Mouse (Mus musculus) limb, embryonic 11.5 days (tissue): ENCODE measurements at regions not wholly inside any gene's neighbourhood (a gene's known extent, or its start where the extent isn't known, plus 50 kb on each side); places are given as distances from the start of the nearest gene placed in this dataset.

Source experiments
- ATAC-seq: fragments of 200-750 bp; cut with Nextera tagmentation; 2 replicates; pipeline ENCODE4 v1.8.0; 2017; ENCODE audit warnings: low read depth; ENCODE audit not compliant: insufficient number of reproducible peaks, low FRiP score, low TSS enrichment
- DNase-seq: peaks from one replicate; pipeline ENCODE4 v3.0.0-alpha.2; 2015; ENCODE audit warnings: low spot score
- H3K27ac ChIP-seq: fragments of 300-500 bp; sonication (generic); replicated peaks from 2 replicates; pipeline ENCODE4 v1.5.1; 2014; ENCODE audit warnings: low read depth, mild to moderate bottlenecking, low read length
- H3K27me3 ChIP-seq: fragments of 300-500 bp; sonication (generic); 2 replicates; pipeline ENCODE4 v1.6.1; 2014; ENCODE audit warnings: mild to moderate bottlenecking, low read length, mixed read lengths; ENCODE audit not compliant: control insufficient read depth, insufficient read depth
- H3K36me3 ChIP-seq: fragments of 300-500 bp; sonication (generic); 2 replicates; pipeline ENCODE4 v1.6.1; 2014; ENCODE audit warnings: mild to moderate bottlenecking, low read length, moderate library complexity, mixed read lengths; ENCODE audit not compliant: control insufficient read depth, insufficient read depth
- H3K4me1 ChIP-seq: fragments of 300-500 bp; sonication (generic); 2 replicates; pipeline ENCODE4 v1.6.1; 2014; ENCODE audit warnings: low read length, mixed read lengths; ENCODE audit not compliant: control insufficient read depth, insufficient read depth
- H3K4me2 ChIP-seq: fragments of 300-500 bp; sonication (generic); 2 replicates; pipeline ENCODE4 v1.6.1; 2014; ENCODE audit warnings: low read depth, mild to moderate bottlenecking, moderate library complexity; ENCODE audit not compliant: severe bottlenecking
- H3K4me3 ChIP-seq: fragments of 300-500 bp; sonication (generic); 2 replicates; pipeline ENCODE4 v1.5.1; 2014; ENCODE audit warnings: low read depth, low read length
- H3K9ac ChIP-seq: fragments of 300-500 bp; sonication (generic); 2 replicates; pipeline ENCODE4 v1.6.1; 2014; ENCODE audit warnings: mild to moderate bottlenecking, low read length
- H3K9me3 ChIP-seq: fragments of 300-500 bp; sonication (generic); 2 replicates; pipeline ENCODE4 v1.6.1; 2016; ENCODE audit warnings: low read length; ENCODE audit not compliant: control insufficient read depth
- WGBS: fragments of 180-500 bp; shearing (Covaris S2); extraction: QIAGEN DNeasy Blood & Tissue Kit; methylation state at CpG from one replicate; pipeline ENCODE4 v1.1.7; 2014; 5-methylcytosine and 5-hydroxymethylcytosine counted together

DNA sequence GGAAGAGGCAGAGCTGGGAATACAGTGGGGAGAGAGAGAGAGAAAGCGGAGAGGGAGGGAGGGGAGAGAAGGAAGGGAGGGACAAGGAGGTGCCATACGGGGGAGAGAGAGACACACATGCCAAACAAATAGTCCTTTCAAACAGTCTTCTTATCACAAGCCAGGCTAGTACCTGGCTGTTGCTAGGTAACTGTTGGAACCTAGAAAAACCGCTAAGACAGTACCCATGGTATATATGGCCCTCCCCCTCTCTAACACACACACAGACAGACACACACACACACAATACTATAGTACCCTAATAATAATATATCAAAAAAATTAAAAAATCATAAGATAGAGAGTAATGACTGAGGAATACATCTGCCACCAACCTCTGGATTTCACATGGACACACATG, 117.4 kb upstream of the Med14 start:
- no peak overlapping the region for H3K4me3 ChIP-seq
- H3K27me3 ChIP-seq: no peaks in the 10 kb centered on the region
- H3K4me1 ChIP-seq: no peaks in the 10 kb centered on the region
- DNase-seq (no peak), ATAC-seq (no peak)
- no peak overlapping the region for H3K27ac ChIP-seq
- H3K9me3 ChIP-seq: no peaks in the 10 kb centered on the region
- no peak overlapping the region for H3K9ac ChIP-seq
- no peak overlapping the region for H3K4me2 ChIP-seq
- 68% methylated on average over 3 of the region's 3 CpGs for WGBS
- no peaks in the 10 kb centered on the region for H3K36me3 ChIP-seq

DNA sequence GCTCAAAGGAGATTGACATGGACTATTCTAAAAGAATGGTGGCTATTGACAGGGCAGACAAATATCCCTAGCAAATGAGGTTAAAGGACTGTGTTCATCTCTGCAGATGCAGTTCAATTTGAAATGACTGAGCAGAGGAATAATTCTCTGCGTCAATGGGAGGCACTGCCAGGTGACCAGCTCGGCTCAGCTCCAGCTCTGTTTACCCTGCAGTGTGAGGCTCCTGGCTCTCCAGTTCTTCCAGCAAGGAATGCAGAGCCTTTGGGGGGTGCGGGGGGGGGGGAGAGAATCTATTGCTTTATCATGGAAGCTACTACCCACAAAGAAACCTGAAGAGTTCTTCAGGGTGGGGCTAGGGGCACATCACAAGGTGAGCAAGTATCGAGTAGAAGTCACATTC, 115.6 kb upstream of the Med14 start:
- no peak overlapping the region for H3K4me2 ChIP-seq
- H3K27me3 ChIP-seq: no peaks in the 10 kb centered on the region
- no peak overlapping the region for H3K4me3 ChIP-seq
- WGBS: 46% methylated on average over 4 of the region's 4 CpGs
- H3K36me3 ChIP-seq: no peaks in the 10 kb centered on the region
- ATAC-seq (no peak), DNase-seq (no peak)
- no peaks in the 10 kb centered on the region for H3K9me3 ChIP-seq
- no peak overlapping the region for H3K9ac ChIP-seq
- H3K27ac ChIP-seq: no peak overlapping the region
- H3K4me1 ChIP-seq: no peaks in the 10 kb centered on the region

DNA sequence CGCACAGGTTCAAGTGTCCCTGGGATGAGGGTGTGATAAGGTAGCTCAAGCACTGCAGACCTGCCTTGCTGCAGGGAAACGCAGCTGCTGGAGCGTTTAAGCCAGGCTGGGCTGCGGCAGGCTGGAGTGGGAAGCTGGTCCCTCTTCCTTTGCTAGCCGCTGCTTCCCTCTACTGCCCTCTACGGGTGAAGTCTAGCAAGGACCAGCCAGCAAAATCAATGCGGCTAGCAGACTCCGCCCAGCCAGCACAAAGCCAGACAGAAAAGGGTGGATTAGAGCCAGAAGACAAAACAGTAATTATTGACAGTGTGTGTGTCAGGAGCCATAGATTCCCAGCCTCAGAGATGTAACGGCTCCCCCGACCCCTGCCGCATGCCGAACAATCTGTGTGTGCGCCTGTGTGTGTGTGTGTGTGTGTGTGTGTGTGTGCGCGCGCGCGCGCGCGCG, 111.8 kb upstream of the Med14 start:
- H3K27ac ChIP-seq: no peak overlapping the region
- 52% methylated on average over 22 of the region's 22 CpGs for WGBS

DNA sequence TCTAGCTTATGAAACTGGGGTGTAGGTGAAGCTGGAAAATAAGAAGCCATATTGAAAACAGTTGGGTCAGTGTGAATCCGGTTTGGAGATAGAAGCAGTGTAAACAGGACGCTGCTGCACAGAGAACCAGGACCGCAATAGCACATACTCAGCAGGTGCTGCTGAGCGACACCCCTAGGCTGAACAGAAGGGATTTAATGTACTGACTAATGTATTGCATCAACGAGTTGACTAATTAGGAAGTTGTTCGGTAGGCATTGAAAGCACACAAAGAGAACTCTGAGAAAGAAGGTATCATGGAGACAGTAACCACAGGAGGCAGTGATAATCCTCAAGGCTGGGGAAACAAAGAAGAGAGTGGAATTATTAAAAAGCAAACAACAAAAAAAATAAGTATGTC, 111.4 kb upstream of the Med14 start:
- Histone ChIP-seq H3K4me2 (no peak overlapping the region), H3K36me3 (no peaks in the 10 kb centered on the region), H3K9me3 (no peaks in the 10 kb centered on the region), H3K27ac (no peak overlapping the region), H3K9ac (no peak overlapping the region), H3K4me1 (no peaks in the 10 kb centered on the region), H3K27me3 (no peaks in the 10 kb centered on the region), H3K4me3 (no peak overlapping the region)
- 42% methylated on average over 6 of the region's 6 CpGs for WGBS
- DNase-seq (no peak), ATAC-seq (no peak)

More for the DNA sequence above, 111.8 kb upstream of the Med14 start:
- Histone ChIP-seq H3K4me2 (0 out of 2 replicates have a peak overlapping the region, but pooled peaks have one; percentile 10), H3K9me3 (no peaks in the 10 kb centered on the region), H3K27me3 (no peaks in the 10 kb centered on the region), H3K9ac (no peak overlapping the region), H3K4me1 (no peaks in the 10 kb centered on the region), H3K36me3 (no peaks in the 10 kb centered on the region), H3K4me3 (peak overlapping the region; percentile 19; the same call in 1 of the 2 replicates)
- DNase-seq (peak; percentile 80), ATAC-seq (peak; percentile 70; the same call in 1 of the 2 replicates)

DNA sequence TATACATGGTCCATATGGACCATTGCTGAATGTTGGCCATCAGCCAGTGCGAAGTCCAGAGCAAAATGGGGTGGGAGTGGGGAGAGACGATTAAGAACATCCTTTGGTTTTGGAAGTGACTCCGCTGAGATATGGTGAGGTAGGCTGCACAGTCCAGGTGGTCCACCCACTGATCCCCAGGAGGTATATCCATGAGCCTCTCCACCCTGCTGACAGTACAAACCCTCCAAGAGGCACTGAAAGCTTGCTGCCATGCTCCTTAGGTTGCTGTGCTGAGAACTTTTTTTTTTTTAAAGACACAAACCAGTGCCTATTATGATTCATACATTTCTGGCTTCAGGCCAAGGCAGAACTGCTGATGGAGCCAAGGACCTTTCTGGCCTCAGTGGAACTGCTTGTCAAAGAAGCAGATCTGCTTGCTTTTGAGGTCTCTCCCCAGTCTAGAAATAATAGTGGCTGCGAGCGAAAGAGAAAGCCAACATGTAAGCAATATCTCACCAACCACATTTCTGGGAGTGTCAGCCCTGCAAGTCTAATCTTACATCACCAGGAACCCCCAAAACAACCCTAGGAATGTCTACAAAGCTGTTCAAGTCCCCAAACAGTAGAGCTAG, 105.1 kb upstream of the Med14 start:
- no peak overlapping the region for H3K4me2 ChIP-seq
- no peaks in the 10 kb centered on the region for H3K9me3 ChIP-seq
- no peak overlapping the region for H3K9ac ChIP-seq
- H3K4me3 ChIP-seq: no peak overlapping the region
- ATAC-seq (no peak), DNase-seq (no peak)
- no peaks in the 10 kb centered on the region for H3K36me3 ChIP-seq
- no peaks in the 10 kb centered on the region for H3K4me1 ChIP-seq
- 92% methylated on average over 5 of the region's 5 CpGs for WGBS
- no peak overlapping the region for H3K27ac ChIP-seq
- no peaks in the 10 kb centered on the region for H3K27me3 ChIP-seq

DNA sequence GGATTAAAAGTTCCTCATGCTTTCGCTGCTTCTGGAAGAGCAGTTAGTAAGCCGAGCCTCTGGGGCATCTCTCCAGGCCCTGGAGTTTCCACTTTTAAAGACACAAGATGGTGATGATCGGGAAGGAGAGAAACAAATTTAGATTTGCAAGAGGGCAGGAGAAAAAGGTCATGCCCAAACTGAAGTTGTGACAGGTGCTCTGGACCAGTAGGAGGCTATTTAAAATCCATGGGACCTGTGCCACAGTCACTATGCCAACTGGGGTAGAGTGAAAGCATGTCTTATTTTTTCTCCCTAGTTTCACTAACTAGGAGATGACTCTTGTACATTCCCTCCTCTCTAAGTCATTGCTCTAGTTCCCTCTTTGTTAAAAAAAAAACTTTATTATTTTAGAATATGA, 104.3 kb upstream of the Med14 start:
- 89% methylated on average over 3 of the region's 3 CpGs for WGBS
- DNase-seq (no peak), ATAC-seq (no peak)
- H3K4me3 ChIP-seq: no peak overlapping the region
- no peak overlapping the region for H3K27ac ChIP-seq
- H3K27me3 ChIP-seq: no peaks in the 10 kb centered on the region
- H3K36me3 ChIP-seq: no peaks in the 10 kb centered on the region
- no peak overlapping the region for H3K9ac ChIP-seq
- H3K4me2 ChIP-seq: no peak overlapping the region
- H3K4me1 ChIP-seq: no peaks in the 10 kb centered on the region
- no peaks in the 10 kb centered on the region for H3K9me3 ChIP-seq

DNA sequence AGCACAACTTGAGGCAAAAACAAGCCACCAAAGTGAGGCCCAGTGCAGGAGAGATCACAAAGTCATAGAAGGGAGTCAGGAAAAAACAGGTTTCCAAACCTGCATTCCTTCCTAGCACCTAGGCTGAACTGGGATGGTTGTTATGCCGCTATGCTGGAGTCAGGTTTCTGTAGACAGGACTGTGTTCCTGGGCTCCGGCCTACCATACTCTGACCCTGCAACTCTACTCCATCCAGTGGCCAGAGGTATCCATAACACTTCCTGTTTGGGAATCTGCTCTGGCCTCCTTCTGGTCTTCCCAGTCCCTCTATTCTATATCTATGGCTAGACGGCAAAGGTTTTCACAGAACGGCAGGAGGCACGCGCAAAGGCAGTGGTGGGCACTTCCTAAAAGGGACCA, 98.3 kb upstream of the Med14 start:
- DNase-seq (peak; percentile 22), ATAC-seq (no peak)
- Histone ChIP-seq H3K9ac (no peak overlapping the region), H3K4me1 (no peaks in the 10 kb centered on the region), H3K4me3 (no peak overlapping the region), H3K27ac (no peak overlapping the region), H3K27me3 (no peaks in the 10 kb centered on the region), H3K9me3 (no peaks in the 10 kb centered on the region), H3K36me3 (no peaks in the 10 kb centered on the region), H3K4me2 (no peak overlapping the region)
- WGBS: 73% methylated on average over 6 of the region's 6 CpGs

DNA sequence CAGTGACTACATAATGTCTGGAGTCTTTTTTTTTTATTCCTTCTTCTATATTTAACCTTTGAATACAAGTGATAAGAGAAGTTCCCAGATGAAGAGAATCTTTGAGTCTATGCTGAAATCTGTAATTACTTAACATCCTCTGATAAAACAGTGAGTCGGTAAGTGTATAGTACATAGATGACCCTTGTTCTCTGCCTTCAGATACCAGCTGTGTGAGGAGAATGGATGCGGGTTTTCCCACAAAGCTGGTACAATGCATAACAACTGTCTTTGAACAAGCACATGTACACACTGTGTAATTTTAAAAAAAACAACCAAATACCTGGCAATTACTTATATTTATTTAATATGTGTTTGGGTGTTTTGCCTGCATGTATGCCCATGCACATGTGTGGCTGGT, 96.9 kb upstream of the Med14 start:
- no peak for ATAC-seq
- Histone ChIP-seq H3K4me3 (no peak overlapping the region), H3K9me3 (no peaks in the 10 kb centered on the region), H3K36me3 (no peaks in the 10 kb centered on the region), H3K27ac (no peak overlapping the region), H3K4me2 (no peak overlapping the region), H3K9ac (no peak overlapping the region), H3K27me3 (no peaks in the 10 kb centered on the region), H3K4me1 (no peaks in the 10 kb centered on the region)
- 89% methylated on average over 2 of the region's 2 CpGs for WGBS
- no peak for DNase-seq
